Mouse (Mus musculus): ENCODE data around the gene Srsf6.

DNA sequence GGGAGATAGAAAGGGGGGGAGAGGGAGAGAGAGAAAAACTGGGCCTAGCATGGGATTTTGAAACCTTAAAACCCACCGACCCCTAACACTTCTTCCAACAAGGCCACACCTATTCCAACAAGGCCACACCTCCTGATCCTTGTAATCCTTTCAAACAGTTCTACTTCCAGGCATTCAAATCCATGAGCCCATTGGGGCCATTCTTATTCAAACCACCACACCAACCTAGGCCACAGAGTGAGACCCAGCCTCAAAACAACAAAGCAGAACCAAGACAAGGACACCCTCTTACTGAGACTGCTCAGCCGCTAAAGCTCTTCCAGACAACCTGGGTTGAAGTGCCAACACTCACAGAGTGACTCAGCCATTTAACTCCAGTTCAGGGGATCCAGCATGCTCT is 19.4 kb downstream of the Srsf6 start:
- TF ChIP-seq POLR2A (IDR thresholded peaks at IDR 0.05; ENCODE audit: extremely low read depth, insufficient read depth, low read length): no peak
- no peak for TF ChIP-seq CTCF (IDR thresholded peaks at IDR 0.05; ENCODE audit: low read depth, low read length)
